Mouse (Mus musculus) intestine, embryonic 14.5 days (tissue): Measurements from ENCODE around the gene Dars2. TPM values are rescaled to one million over a fixed set of nuclear protein-coding genes. Genes with fewer than 3 reads are reported as not detected.

ENCODE experiments used
- ATAC-seq: fragments of 200-750 bp; cut with Nextera tagmentation; replicated peaks from 2 replicates; pipeline ENCODE4 v1.8.0; 2017; ENCODE audit warnings: low read depth, moderate number of reproducible peaks, moderate TSS enrichment, moderate library complexity; ENCODE audit not compliant: low FRiP score, low TSS enrichment
- DNase-seq: peaks from one replicate; pipeline ENCODE4 v3.0.0-alpha.2; 2018; ENCODE audit warnings: low spot score
- H3K27ac ChIP-seq: fragments of 300-500 bp; sonication (generic); 2 replicates; pipeline ENCODE4 v1.5.1; 2014; ENCODE audit warnings: low read depth, mild to moderate bottlenecking, control low read depth
- H3K27me3 ChIP-seq: fragments of 300-500 bp; sonication (generic); replicated peaks from 2 replicates; pipeline ENCODE4 v1.6.1; 2014; ENCODE audit warnings: low read length, control low read depth; ENCODE audit not compliant: control insufficient read depth, insufficient read depth
- H3K36me3 ChIP-seq: fragments of 300-500 bp; sonication (generic); 2 replicates; pipeline ENCODE4 v1.6.1; 2014; ENCODE audit warnings: low read length, control low read depth; ENCODE audit not compliant: control insufficient read depth, insufficient read depth
- H3K4me1 ChIP-seq: fragments of 300-500 bp; sonication (generic); replicated peaks from 2 replicates; pipeline ENCODE4 v1.6.1; 2014; ENCODE audit warnings: low read length, control low read depth, mixed read lengths; ENCODE audit not compliant: control insufficient read depth, insufficient read depth
- H3K4me2 ChIP-seq: fragments of 300-500 bp; sonication (generic); 2 replicates; pipeline ENCODE4 v1.6.1; 2014; ENCODE audit warnings: low read length
- H3K4me3 ChIP-seq: fragments of 300-500 bp; sonication (generic); 2 replicates; pipeline ENCODE4 v1.5.1; 2014; ENCODE audit warnings: low read depth, low read length, control low read depth, mixed read lengths
- H3K9ac ChIP-seq: fragments of 300-500 bp; sonication (generic); 2 replicates; pipeline ENCODE4 v1.6.1; 2014; ENCODE audit warnings: mild to moderate bottlenecking, low read length
- H3K9me3 ChIP-seq: fragments of 300-500 bp; sonication (generic); 2 replicates; pipeline ENCODE4 v1.6.1; 2016; ENCODE audit warnings: low read length, control low read depth; ENCODE audit not compliant: control insufficient read depth
- WGBS: fragments of 180-500 bp; shearing (Covaris S2); extraction: QIAGEN DNeasy Blood & Tissue Kit; methylation state at CpG from one replicate; pipeline ENCODE4 v1.1.7; 2014; 5-methylcytosine and 5-hydroxymethylcytosine counted together
- polyA plus RNA-seq: library from polyadenylated mRNA; unstranded; fragments of >200 nt; fragmentation: Nextera tagmentation; extraction: Ambion mirVana; gene quantifications from 2 replicates; pipeline ENCODE4 v1.2.1, GENCODE M21; 2014

Dars2 gene
- 44.0 and 44.8 TPM in 2 replicates for polyA plus RNA-seq

DNA sequence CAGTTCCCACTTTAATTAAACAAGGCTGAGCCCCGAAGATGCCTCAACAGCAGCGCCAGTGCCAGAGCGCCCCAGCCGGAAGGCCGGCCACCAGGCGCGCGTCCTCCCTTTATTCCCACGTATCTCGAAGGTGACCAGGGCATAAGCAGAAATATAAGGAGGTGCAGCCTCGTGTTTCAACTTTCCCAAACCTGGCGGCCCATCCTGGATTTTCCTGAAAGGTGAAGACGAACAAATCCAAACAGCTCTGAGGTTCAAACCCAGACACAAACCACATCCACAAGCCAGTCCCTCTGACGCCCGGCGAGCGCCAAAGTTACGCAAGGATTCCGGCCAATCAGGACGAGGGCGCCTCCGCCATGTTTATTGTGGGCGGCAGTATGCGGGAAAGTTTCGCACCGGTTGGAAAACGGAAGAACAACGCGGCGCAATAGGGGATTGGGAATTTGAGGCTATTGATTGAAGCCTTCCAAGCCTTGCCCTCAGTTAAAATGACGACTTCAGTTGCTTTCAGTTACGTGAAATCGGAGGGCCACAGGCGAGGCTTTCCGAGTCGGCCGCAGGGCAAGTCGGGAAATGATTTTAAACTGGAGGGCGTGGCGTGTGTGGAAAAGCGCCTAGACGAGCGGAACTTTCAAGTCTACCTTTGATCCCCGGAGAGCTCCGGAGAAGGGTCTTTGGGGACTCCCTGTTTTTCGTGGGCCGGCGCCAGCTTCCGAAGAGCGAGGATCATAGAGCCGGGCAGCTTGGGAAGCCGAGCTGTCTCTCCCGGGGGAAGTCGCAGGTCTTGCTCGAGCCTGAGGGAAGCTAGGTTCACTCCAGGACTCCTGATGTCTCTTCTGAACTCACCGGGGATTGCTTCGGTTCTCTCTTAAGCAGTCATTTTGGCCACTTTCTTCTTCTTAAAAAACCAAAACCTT is at the start of gene Dars2, which contains the start of gene Cenpl:
Dars2 (minus strand) TSS at position 307 of the 920 bp plus-strand sequence.
Cenpl (plus strand) TSS at position 362 of the 920 bp plus-strand sequence.
- ATAC-seq, result peak; percentile 98
- Histone ChIP-seq H3K4me3 (peak within 1 kb of the TSS; percentile 72), H3K9ac (peak within 1 kb of the TSS; percentile 64), H3K4me1 (peaks cover 22% of the 10 kb centered on the region), H3K4me2 (peak within 1 kb of the TSS; percentile 74), H3K27me3 (no peaks in the 10 kb centered on the region), H3K36me3 (peaks cover 7% of the 10 kb centered on the region; the same call in 1 of the 2 replicates), H3K9me3 (no peaks in the 10 kb centered on the region), H3K27ac (peak within 1 kb of the TSS; percentile 60)
- WGBS, result under 1% methylated on average over 57 of the region's 57 CpGs
- DNase-seq, result peak; percentile 95

DNA sequence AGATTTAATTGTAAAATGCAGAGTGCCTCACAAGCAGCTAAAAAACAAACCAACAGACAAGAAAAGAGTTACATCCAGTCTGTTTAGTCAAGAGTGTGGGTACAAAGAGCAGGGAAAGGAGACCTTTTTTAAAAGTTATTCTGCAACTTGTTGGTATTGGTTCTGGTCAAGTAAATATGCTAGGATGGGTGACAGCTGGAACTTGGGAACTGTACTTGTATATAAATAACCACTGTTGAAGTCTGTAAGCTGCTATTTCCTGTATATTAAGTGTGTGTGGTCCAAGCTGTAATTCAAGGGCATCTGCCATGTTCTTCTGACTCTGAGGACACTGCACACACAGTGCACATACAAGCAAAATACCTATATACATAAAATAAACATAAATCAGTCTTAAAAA is 44.1 kb upstream of the Dars2 start:
- no peak overlapping the region for H3K9ac ChIP-seq
- H3K27ac ChIP-seq, result peak overlapping the region; percentile 51
- H3K27me3 ChIP-seq, result no peaks in the 10 kb centered on the region
- no peaks in the 10 kb centered on the region for H3K9me3 ChIP-seq
- 0 out of 2 replicates have a peak, but pooled peaks cover 4% of the 10 kb centered on the region for H3K4me1 ChIP-seq
- H3K36me3 ChIP-seq, result no peaks in the 10 kb centered on the region; the same call in 1 of the 2 replicates
- H3K4me3 ChIP-seq, result no peak overlapping the region
- H3K4me2 ChIP-seq, result no peak overlapping the region
- no peak for ATAC-seq
- no peak for DNase-seq

DNA sequence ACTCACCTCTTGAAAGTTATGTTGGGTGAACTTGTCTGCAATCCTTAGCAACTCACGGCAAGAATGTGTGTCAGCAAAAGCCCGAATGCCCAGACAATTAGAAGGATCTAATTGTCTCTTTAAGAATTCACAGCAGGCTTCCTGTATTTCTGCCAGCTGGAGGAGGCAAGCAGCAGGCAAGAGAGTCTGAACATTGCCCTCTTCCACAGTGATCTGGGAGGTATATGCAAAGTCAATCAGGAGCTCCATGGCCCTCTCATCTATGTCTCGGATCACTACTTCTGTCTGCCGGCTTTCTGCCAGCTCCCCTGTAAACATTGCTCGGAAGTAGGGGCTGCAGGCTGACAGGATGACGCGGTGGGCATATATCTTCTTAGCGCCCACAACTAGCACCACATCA is 38.8 kb upstream of the Dars2 start:
- WGBS, result 85% methylated on average over 8 of the region's 8 CpGs
- Histone ChIP-seq H3K27ac (no peak overlapping the region), H3K27me3 (no peaks in the 10 kb centered on the region), H3K36me3 (peaks cover 30% of the 10 kb centered on the region), H3K4me3 (no peak overlapping the region), H3K4me2 (no peak overlapping the region), H3K9ac (no peak overlapping the region), H3K4me1 (no peaks in the 10 kb centered on the region), H3K9me3 (no peaks in the 10 kb centered on the region)
- DNase-seq, result no peak
- no peak for ATAC-seq

DNA sequence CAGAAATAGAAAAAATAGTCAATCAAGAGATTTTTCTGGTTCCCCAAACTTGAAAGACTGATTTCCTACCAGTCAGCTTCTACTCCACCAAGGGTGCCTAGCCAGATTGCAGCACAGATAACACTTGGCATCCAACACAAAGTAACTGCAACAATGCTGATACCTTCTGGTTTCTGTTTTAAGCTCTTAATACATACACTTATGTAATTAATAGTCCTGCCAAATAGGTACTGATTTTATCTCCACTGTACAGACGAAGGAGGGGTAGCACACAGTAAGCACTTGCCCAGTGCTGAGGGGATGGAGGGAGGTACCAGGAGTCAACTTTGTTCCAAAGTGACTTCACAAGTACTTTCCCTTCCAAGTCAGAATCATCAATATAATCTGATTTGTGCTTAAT is 33.4 kb upstream of the Dars2 start:
- ATAC-seq (no peak), DNase-seq (no peak)
- Histone ChIP-seq H3K4me1 (no peaks in the 10 kb centered on the region), H3K9ac (no peak overlapping the region), H3K27ac (no peak overlapping the region), H3K9me3 (no peaks in the 10 kb centered on the region), H3K36me3 (peaks cover 52% of the 10 kb centered on the region), H3K27me3 (no peaks in the 10 kb centered on the region), H3K4me3 (no peak overlapping the region), H3K4me2 (no peak overlapping the region)
- 63% methylated on average over 1 of the region's 1 CpGs for WGBS

DNA sequence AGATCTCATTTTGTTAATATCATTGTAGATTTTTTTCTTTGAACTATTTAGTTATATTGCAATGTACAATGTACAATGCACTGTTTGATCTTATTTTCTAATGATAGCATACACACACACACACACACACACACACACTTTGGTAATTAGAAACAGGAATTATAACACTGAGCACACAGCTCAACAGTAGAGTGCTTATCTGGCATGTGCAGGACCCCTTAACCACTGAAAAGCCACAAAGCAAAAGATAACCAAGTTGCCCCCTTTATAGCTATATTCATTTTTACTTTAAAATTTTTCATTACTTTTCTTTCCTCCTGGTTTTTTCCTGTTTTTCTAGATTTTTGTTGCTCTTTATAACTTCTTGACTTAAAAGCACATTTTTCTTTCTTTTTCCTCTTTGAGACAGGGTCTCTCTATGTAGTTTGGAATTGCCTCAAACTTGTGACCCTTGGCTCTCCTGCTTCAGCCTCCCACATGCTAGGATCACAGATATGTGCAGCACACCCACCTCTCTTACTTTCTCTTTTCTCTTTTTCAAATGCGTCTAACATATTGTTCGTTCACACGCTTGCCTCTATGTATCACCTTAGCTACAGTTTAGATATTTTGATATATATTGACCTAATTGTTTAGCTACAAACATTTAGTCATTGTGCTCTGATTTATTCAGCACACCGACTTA is 29.4 kb upstream of the Dars2 start:
- no peaks in the 10 kb centered on the region for H3K27me3 ChIP-seq
- DNase-seq (no peak), ATAC-seq (no peak)
- WGBS, result 93% methylated on average over 4 of the region's 4 CpGs
- no peak overlapping the region for H3K4me2 ChIP-seq
- H3K4me3 ChIP-seq, result no peak overlapping the region
- no peak overlapping the region for H3K27ac ChIP-seq
- no peak overlapping the region for H3K9ac ChIP-seq
- no peaks in the 10 kb centered on the region for H3K4me1 ChIP-seq
- H3K9me3 ChIP-seq, result no peaks in the 10 kb centered on the region
- peaks cover 68% of the 10 kb centered on the region for H3K36me3 ChIP-seq

DNA sequence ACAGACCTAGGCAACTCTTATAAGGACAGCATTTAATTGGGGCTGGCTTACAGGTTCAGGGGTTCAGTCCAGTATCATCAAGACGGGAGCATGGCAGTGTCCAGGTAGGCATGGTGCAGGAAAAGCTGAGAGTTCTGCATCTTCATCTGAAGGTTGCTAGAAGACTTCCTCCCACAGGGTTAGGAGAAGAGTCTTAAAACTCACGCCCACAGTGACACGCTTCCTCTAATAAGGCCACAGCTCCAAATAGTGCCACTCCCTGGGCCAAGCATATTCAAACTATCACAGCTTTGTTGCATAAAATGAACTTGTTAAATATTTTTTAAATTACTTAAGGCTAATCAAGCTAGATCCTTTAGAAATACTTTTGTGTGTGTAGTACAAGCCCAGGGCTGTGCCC is 6.8 kb upstream of the Dars2 start:
- no peak overlapping the region for H3K9ac ChIP-seq
- H3K27ac ChIP-seq, result no peak overlapping the region
- H3K36me3 ChIP-seq, result peaks cover 55% of the 10 kb centered on the region
- peaks cover 16% of the 10 kb centered on the region for H3K4me1 ChIP-seq
- H3K4me3 ChIP-seq, result no peak overlapping the region
- ATAC-seq (no peak), DNase-seq (no peak)
- 92% methylated on average over 3 of the region's 3 CpGs for WGBS
- no peaks in the 10 kb centered on the region for H3K27me3 ChIP-seq
- H3K9me3 ChIP-seq, result no peaks in the 10 kb centered on the region
- no peak overlapping the region for H3K4me2 ChIP-seq

DNA sequence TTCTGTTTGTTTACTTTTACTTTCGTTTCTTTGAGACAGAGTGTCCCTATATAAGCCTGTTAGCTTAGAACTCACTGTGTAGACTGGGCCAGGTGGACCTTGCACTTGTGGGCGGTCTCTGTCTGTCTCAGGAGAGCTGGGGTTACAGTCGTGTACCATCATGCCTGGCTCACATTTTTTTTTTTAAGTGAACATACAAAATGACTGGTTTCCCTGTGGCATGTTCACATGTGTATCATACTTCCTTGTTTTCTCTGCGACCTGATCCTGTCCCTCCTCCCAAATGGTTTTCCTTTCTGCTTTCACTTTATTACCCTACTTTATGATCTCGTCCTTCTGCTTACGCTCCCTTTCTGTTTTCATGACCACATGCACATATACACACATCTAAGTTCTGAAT is 5.8 kb upstream of the Dars2 start:
- DNase-seq (peak; percentile 51), ATAC-seq (peak; percentile 65; the same call in 1 of the 2 replicates)
- Histone ChIP-seq H3K9me3 (no peaks in the 10 kb centered on the region), H3K4me3 (no peak overlapping the region), H3K9ac (no peak overlapping the region), H3K4me1 (peaks cover 19% of the 10 kb centered on the region), H3K27ac (no peak overlapping the region), H3K36me3 (peaks cover 48% of the 10 kb centered on the region), H3K4me2 (no peak overlapping the region), H3K27me3 (no peaks in the 10 kb centered on the region)
- 77% methylated on average over 6 of the region's 6 CpGs for WGBS

DNA sequence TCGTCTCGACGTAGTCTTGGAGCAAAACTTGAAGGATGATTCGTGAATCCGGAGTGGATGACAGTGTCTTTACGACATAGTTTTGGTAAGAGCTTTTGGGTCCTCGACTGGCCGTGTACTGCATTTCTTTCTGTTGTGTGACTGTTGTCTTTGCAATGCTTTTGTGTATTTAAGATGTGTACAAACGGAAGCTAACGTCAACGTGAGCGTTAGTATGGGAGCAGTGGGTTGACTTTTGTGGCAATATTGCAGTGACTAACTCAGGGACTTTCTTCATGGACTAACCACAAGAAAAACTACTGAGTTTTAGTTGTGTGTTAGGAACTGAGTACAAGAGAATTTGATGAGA is 788 bp upstream of the Dars2 start:
- H3K27ac ChIP-seq, result peak overlapping the region; percentile 60; the same call in 1 of the 2 replicates
- no peaks in the 10 kb centered on the region for H3K9me3 ChIP-seq
- peak overlapping the region; percentile 74 for H3K4me2 ChIP-seq
- peaks cover 22% of the 10 kb centered on the region for H3K4me1 ChIP-seq
- H3K4me3 ChIP-seq, result peak overlapping the region; percentile 72
- 0% methylated on average over 12 of the region's 12 CpGs for WGBS
- peak overlapping the region; percentile 64 for H3K9ac ChIP-seq
- DNase-seq (no peak), ATAC-seq (no peak)
- H3K36me3 ChIP-seq, result peaks cover 10% of the 10 kb centered on the region; the same call in 1 of the 2 replicates
- no peaks in the 10 kb centered on the region for H3K27me3 ChIP-seq
